Mouse (Mus musculus) 416B (cell line): Measurements from ENCODE around the gene Trpm3.
"Not testable (repeated sequence)": the region's sequence is repeated elsewhere in the genome, so short reads cannot be mapped to it uniquely, and the experiment has no call there.

ENCODE experiments used
- DNase-seq: peaks from one replicate; pipeline ENCODE4 v3.0.0; 2011; ENCODE audit warnings: low read depth

Gene Trpm3

DNA sequence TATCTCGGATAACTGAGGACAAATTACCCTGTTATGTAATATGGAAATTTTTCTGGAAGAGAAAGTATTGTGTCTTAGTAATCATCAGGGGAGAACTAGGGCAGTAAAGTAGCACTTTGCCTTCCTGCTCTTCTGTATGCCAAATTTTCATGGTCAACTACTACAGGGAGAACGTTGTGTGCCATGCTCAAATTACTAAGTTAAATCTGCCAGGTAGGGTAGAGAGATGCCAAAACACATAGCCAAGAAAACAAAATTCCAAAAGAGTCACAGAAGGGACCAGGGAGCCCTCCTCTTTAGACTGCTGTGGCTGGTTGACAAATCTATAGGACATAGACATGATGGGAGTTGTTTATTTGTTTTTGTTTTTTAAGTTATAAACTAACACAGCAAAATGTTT lies 619.6 kb downstream of the Trpm3 start:
- DNase-seq, result no peak

DNA sequence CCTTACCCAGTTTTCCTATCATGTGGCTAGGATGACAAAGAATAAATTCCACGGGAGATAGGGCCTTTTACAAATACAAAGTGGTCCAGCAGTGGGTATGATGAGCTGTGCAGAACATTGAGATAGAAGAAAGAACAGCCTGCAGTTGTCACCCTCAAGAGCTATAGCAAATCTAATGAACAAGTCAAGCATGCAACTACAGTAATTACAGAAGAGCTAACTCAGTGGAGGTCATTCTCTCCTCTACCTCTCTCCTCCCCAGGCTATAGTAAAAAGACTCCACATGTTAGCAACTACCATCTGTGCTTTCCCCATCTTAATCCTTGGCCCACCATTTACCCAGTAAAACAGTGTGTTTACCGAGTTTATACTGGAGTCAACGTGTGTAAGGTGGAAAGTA lies 629.4 kb downstream of the Trpm3 start:
- DNase-seq, result no peak

DNA sequence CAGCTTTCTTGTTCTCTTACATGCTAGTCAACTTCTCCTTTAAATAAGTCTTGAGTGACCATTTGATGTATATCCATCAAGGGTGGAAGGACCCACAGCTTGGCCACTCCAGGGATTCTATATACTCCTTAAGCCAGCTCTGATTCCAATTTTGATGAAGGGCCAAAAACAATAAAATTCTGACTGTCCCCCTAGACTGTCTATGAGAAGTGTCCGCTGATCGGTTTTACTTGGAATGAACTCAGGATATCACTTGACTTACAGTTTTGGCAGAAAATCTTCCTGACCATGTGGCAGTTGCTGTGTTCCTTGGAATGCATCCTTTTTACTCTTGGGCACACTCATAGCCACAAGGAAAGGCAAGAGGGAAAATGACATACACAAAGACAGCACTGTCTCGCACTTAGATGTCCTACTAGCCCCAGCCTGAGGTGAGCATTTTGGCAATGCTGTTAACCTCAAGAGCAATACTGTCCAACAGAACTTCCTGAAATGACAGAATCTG lies 636.4 kb downstream of the Trpm3 start:
- no peak for DNase-seq

DNA sequence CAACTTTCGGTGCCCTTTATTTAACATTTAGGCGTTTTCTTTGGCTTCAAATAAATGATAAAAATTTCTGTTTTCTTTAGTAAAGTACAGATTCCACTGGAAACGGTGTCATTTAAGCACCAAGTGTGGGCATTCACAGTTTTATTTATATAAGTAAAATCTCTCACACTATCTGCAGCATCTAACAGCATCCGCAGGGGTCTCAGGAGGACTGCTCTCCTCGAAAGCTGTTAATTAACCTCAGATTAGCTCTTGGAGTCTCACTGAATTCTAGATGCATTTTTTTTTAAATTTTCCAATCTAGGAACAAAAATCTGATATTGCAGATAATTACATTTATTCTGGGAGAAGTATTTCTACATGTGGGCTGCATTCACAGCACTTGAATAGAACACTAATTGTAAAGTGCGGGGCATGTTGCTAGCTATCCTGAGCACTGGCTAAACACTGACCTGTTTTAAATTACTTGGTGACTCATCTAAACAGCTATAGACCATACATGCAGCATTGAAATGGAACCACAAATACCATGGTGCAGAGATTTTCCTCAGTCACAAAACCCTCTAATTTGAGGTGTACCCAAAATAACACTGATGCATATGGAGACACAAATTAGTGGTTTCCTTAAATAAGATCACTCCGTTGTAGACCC lies 641.5 kb downstream of the Trpm3 start:
- DNase-seq, result no peak

DNA sequence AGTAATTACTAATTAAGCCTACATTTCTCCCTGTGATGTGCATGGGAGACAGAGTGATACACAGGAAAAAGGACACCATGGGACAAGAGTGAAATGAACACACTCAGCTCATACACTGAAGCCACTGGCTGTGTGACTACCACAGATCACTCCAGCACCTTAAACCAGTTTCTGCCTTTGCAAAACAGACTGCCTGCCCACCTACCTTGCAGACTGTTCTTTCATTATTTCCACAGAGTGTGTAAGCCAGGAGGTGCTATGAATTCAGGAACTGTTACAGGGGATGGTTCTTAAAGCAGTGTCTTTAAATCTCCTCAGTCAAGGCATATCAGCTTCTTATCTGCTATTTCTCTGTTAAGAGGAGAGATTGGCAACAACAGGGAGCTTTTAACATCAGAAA lies 642.7 kb downstream of the Trpm3 start:
- DNase-seq, result no peak

DNA sequence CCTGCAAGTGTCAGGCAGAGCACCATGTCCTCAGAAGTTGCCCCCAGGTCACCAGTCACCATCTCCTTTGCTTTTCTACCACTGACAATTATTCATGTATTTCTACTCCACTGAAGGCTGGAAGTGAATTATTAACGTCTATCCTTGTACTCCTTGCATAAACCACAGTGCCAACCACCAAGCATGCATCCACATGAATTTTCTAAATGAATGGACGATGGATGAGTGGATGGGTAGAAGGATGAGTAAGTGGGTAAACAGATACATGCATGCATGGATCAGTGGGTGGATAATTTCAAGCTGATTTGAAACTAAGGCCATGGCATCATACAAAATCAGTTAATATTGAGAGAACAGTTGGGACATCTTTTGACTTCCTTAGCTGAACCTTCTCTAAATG lies 644.9 kb downstream of the Trpm3 start:
- no peak for DNase-seq

DNA sequence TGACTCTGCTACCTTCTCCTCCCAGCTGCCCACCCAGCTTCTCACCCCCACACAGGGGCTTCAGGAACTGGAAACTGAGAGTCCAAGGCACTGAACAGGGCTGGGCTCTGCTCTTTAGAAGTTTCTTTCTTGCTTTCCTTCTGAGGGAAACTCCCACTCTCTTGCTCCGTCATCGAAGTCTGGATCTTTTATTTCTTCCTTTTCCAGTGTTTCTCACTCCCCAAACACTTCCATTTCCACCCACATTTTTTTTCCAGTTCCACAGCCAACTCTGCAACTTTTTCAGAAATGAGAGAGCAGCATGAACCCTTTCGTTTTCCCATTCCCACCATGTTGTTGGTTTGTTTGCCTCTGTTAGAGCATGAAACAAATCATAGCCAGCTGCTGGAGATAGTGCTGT lies 650.9 kb downstream of the Trpm3 start:
- no peak for DNase-seq

DNA sequence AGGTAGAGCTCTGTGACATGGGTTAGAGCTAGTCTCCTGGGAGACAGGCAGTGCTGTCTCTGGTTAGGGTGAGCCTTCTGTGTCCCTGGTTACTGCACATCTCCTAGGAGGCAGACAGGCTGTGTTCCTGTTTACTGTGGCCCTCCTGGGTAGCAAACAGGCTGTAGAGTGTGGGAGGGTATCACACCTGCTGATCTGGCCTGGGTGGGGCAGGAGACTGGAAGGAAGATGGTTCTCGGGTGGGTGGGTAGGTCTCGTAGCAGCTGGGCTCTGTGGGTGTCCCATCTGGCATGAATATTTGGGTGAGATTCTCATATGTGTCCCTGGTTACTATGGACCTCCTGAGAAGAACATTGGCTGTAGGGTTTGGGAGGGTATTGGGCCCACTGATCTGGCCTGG lies 658.1 kb downstream of the Trpm3 start:
- DNase-seq, result no peak

DNA sequence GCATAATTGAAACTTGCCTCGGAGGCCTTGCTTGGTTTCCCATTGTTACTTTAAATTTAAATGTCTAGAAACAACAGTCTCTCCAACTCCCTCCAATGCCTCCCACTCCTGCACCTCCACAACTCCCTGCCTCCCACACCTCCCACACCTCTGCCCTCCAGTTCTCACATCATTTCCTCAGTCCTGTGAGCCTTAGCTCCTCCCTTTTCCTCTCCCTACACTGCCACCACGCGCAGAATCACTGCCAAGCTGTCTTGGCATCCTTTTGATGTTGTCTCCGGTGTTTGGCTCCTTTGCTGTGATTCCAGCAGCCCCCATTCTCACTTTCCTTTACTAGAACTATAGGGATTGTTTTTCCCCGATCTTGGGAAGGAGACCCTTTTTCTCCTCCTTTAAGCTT lies 661.6 kb downstream of the Trpm3 start:
- no peak for DNase-seq

DNA sequence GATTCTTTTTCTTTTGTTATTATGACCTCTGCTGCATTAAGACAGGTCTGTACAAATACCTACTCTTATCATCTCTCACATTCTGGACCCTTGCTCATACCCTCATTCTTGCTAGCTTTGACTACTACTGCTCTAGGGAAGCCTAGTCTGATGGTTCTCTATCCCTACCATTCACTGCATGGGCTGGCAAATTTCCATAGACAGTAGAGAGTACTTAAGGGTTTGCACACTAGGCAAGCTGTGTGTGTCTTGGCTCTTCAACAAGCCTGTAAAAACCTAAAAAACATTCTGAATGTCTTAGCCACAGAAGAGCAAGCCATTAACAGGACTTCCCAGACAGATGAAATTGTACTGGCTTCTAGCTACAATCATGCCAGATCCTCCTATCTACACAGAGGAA lies 664.5 kb downstream of the Trpm3 start:
- DNase-seq, result no peak

DNA sequence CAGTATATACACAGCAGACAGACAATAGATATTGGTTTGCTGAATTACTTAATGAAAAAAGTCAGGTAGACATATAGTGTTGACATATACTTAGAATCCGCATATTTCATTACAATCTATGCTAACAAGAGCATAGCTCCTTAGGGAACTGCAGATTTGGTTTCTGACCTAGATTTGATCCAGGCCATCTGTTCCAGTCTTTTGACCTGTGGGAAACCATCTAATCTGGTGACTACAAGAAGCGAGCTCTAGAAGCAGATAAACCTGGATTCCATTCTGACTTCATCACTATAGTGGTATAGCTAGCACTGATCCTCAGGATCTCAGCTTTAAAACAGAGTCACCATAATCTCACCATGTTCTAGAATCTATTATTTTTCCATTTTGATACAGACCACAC lies 665.5 kb downstream of the Trpm3 start:
- no peak for DNase-seq

DNA sequence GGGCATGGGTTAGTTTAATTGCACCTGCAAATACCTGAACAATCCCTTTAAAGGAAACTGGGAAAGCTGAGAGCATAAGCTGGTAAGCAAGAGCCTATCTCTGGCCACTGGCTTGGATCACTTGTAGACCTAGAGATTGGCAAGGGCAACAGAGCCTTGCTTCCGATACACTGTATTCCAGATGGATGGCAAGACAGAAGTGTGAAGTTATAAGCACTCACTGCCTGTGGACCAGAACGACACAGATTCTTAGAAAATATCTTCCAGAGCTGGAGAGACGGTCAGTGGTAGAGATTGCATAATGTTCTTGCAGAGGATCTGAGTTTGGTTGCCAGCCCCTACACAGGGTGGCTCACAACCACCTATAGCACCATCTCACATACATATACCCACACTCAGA lies 671.4 kb downstream of the Trpm3 start:
- no peak for DNase-seq

DNA sequence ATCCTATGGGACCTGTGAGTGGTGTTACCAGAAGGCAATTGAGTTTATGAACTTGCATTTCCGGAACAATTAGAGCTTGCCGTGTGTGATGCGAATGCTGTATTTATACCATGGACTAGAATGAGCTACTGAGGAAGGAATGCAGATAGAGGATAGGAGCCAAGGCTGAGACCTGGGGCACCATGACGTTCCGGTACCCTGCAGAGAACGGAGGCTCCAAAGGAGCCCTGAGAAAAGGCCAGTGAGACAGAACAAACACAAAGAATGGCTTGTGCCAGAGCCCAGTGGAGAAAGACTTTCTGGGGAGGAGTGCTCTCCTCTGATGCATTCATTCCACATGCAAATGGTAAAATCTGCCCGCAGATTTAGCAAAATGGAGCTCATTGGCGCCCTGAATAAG lies 682.9 kb downstream of the Trpm3 start:
- no peak for DNase-seq

DNA sequence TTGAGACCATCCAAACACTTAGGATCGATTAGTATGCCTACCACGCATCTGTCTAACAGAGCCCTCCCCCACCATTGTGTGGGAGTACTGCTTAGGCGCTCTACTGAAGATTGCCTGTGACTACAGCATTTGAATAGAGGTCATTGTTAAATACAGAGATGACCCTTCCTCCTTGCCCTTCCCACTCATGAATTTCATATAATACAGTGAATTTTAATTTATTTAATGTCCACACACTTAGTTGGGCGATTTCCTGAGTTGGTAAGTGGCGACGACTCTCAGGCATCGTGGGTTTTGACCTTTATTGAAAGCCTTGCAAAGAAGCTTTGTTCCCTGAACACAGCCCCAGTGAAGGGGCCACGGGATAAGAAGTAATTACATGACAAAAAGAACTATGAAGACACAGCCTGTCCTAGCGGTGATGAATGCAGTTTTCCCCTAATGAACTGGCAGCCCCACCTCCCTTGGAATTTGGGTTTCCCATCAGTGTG lies 684.7 kb downstream of the Trpm3 start:
- no peak for DNase-seq

DNA sequence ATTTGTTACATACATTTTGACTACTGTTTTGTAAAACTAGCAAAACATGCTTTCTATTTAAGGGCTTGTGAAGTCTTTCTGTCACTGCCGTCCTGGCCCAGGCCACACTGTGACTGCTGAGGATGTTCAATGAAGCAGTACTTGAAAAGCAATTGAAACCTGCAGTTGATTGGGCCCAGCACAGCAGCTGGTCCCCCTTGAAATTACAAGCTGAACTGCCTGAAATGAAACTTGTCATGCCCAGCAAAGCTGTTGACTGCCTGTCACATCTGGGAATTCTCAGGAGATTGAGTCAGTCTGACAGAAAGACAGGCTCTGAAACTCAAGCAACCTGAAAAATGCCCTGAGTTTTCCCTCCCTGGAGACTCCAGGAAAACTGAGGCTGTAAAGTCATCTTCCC lies 687.0 kb downstream of the Trpm3 start:
- no peak for DNase-seq

DNA sequence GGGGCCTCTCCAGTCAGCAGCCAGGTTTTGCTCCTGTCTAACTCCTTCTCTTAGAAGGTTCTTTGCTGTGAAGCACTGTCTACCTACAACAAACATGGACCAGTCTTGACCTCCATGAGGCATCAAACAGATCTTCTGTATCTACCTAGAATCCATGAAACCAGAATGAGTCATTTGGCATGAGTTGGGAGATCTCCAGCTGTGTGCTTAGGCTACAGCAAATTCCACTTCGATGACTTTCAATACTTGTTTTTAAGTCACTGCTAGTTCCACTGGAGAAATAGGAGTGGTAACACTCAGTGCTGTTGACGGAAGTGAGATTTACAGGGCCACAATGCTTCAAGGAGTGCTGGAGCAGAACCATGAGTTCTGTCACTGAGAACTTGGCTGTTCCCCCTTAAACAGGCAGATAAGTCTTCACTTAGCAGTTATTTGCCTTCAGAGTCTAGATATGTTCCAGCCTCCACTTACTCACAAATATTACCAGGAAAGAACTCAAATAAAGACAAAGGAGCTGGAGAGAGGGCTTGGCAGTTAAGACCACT lies 689.4 kb downstream of the Trpm3 start:
- DNase-seq, result no peak

DNA sequence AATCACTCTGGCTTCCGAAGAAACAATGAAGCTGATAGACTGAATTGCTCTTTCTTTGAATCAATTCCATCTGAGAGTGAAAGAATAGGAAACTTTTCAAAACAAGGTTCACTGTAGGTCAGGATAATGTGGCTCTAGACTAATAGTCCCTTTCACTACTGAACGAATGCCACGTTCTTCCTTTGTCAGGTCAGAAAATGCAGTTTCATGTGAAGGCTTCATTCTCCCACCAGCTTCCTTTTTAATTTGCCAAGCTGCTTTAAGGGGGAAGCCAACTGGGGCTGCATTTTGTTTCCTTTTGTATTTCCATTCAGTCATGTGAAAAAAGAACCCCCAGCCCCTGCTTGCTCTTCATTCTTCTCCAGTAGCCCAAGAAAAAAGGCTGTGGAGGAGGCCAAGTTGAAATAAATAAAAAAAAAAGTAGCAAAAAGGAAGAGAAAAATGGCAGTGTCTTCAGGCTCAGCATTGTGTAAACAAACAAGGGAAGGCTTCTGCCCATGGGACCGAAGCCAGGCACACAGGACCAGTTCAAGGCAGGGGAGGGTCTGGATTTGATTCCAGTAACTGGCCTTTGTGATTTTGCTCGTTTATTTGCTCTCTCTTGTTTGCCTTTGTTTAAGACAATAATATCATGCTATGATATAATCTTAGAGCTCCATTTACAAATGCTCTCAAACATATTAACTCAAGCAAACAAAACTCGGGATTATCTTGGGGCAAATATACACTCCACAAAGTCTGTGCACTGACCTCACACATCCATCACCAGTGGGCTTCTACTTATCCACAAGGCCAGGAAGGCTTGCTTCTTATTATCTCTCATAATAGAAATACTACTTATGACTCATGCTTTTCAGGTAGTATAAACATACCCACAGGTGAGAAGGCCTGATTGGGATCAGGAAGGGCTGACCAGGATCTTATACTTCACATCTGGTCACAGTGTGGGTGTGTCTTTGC lies 702.5 kb downstream of the Trpm3 start:
- no peak for DNase-seq

DNA sequence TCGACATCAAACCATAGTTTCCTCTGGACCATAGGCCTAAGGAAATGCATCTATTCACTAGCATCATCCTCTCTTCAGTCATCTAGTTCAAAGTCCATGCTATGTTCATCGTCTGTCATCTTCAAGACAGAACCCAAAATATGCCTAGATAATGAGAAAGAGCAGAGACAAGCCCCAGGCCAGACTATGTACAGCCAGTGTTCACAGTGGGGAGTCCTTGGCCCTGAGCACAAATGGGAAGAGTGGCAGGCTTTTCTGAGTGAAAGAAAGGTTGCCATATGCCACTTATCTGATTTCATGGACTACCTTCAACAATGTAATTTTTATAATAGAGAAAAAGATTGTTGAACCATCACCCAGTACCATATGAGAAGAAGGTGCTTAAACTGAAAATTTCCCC lies 703.9 kb downstream of the Trpm3 start:
- DNase-seq, result no peak

DNA sequence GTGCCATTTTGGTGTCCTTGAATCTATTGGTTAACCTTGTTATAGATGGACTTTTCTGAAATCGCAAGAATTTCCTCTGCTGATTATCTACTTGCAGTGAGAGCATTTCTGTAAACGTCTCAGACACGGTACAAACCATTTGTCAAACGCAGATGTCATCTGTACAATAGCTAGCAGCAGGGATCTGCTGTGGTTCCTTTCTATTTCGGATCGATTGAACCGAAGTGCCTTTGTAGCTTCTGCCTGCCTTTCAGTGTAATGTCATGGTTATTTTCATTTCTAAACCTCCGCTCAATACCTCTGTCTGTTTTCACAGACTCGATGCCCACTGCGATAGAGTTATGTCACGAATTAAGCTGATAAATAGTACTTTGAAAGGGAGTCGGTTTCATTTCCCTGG lies 708.9 kb downstream of the Trpm3 start:
- DNase-seq, result no peak

DNA sequence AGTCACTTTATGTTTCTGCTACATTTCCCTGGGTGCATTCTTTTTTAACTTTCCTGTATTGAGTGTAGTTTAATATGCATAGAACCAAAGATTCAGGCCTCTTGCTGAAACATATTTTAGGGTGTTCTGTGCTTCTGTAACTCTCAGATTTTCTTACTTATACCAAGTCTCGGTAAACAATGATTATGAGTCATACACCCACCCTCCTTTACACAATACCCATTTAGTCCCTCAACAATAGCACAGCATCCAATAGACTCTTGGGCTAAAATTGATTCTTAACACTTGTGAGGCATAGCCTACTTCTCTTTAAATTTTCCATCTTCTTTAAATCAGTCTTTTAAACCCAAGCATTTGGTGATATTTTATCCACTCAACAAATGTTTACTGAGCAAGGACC lies 709.4 kb downstream of the Trpm3 start:
- no peak for DNase-seq

DNA sequence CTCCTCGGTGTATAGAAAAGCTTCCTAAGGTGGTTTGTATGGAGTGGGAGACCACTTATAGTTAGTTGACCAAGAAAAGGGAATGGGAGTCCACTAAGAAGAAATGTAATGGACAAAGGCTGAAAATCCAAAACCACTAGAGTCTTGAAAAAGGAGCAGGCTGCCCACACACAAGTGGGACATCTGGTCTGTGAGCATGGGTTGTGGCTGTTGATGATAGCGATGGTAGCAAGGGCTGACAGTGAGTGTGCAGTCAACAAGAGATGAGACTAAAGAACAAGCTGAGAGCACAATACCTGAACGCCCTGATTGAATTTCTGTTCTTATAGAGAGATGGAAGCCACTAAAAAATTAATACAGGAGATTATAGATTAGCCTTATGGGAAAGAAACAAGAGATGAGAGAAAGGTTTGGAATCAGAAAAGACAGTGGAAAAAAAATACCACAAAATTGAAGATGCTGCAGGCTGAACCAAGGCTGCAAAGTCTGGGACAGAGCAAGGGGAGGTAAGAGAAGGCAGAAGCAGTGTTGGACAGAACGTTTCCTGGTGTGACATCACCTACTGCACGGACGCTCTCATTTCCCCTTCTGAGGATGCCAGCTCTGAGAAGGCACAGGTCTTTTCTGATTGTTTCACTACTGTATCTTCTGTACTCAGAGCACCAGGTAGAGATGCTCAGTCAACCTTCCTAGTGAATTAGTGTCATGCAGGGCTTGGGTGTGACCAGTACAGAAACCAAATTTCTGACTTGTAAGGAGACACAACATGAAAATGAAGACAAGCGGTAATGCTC lies 710.1 kb downstream of the Trpm3 start:
- no peak for DNase-seq

DNA sequence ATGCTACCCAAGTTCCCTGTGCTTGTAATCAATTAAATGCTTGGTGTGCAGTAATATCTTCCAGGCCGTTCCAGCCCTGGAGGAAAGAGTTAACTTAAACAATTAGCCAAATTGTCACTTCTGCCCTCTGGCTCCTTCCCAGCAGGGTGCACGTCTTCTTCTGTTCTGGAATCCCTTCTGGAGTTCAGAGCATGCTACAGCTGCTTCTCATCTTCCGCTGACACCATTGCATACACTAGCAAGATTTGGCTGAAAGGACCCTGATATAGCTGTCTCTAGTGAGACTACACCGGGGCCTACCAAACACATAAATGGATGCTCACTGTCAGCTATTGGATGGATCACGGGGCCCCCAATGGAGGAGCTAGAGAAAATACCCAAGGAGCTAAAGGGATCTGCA lies 712.6 kb downstream of the Trpm3 start:
- DNase-seq, result not testable (repeated sequence)
